Mouse (Mus musculus): ENCODE measurements around the gene Hyal1. TPM values are rescaled to one million over a fixed set of nuclear protein-coding genes. Genes with fewer than 3 reads are reported as not detected.
A peak's percentile ranks its signal among the peaks of the same experiment; 100 is the strongest.

Gene Hyal1
- 6.4 and 8.3 TPM in 2 replicates for polyA plus RNA-seq (2015; fragmentation: Nextera tagmentation; extraction: Ambion mirVana)

GRCm38 (mm10) chr9:107576357-107577107 is at the start of gene Hyal1:
Gene Hyal1, plus strand, starts transcription at chr9:107576927.
- H3K4me3 ChIP-seq (ENCODE audit: low read length) = peak within 1 kb of the TSS; percentile 25
- 27% methylated on average over 16 of the region's 16 CpGs for WGBS
- H3K9ac ChIP-seq (ENCODE audit: low read depth, low read length) = peak within 1 kb of the TSS; percentile 50; the same call in 1 of the 2 replicates
- no peaks in the 10 kb centered on the region for H3K27me3 ChIP-seq (replicated peaks; ENCODE audit: control insufficient read depth, insufficient read depth, low read length)
- no peaks in the 10 kb centered on the region for H3K9me3 ChIP-seq (ENCODE audit: control insufficient read depth, low read length)
- peaks cover 27% of the 10 kb centered on the region for H3K4me1 ChIP-seq (ENCODE audit: control insufficient read depth, insufficient read depth, low read depth, low read length)
- peak within 1 kb of the TSS; percentile 49 for H3K4me2 ChIP-seq (ENCODE audit: low read length)
- H3K36me3 ChIP-seq (ENCODE audit: control insufficient read depth, insufficient read depth, low read length) = peaks cover 12% of the 10 kb centered on the region
- ATAC-seq = peak; percentile 56
- peak within 1 kb of the TSS; percentile 71 for H3K27ac ChIP-seq (ENCODE audit: low read depth, low read length)

GRCm38 (mm10) chr9:107533791-107534407 is 42.8 kb upstream of the Hyal1 start, which contains the start of gene Tmem115:
Gene Tmem115, plus strand, starts transcription at chr9:107533945.
- Histone ChIP-seq H3K9ac (ENCODE audit: low read depth, low read length) (peak within 1 kb of the TSS; percentile 90), H3K4me3 (ENCODE audit: low read length) (peak within 1 kb of the TSS; percentile 94), H3K9me3 (ENCODE audit: control insufficient read depth, low read length) (no peaks in the 10 kb centered on the region), H3K27ac (ENCODE audit: low read depth, low read length) (peak within 1 kb of the TSS; percentile 68; the same call in 1 of the 2 replicates), H3K27me3 (replicated peaks; ENCODE audit: control insufficient read depth, insufficient read depth, low read length) (no peaks in the 10 kb centered on the region), H3K36me3 (ENCODE audit: control insufficient read depth, insufficient read depth, low read length) (peaks cover 6% of the 10 kb centered on the region), H3K4me2 (ENCODE audit: low read length) (peak within 1 kb of the TSS; percentile 99), H3K4me1 (ENCODE audit: control insufficient read depth, insufficient read depth, low read depth, low read length) (peaks cover 28% of the 10 kb centered on the region)
- WGBS = under 1% methylated on average over 48 of the region's 48 CpGs
- peak; percentile 99 for ATAC-seq

GRCm38 (mm10) chr9:107534408-107535202 is 42.1 kb upstream of the Hyal1 start:
- Histone ChIP-seq H3K9ac (ENCODE audit: low read depth, low read length) (peak overlapping the region; percentile 90), H3K4me2 (ENCODE audit: low read length) (peak overlapping the region; percentile 99), H3K36me3 (ENCODE audit: control insufficient read depth, insufficient read depth, low read length) (peaks cover 12% of the 10 kb centered on the region), H3K9me3 (ENCODE audit: control insufficient read depth, low read length) (no peaks in the 10 kb centered on the region), H3K4me1 (ENCODE audit: control insufficient read depth, insufficient read depth, low read depth, low read length) (peaks cover 28% of the 10 kb centered on the region), H3K27me3 (replicated peaks; ENCODE audit: control insufficient read depth, insufficient read depth, low read length) (no peaks in the 10 kb centered on the region), H3K27ac (ENCODE audit: low read depth, low read length) (peak overlapping the region; percentile 68; the same call in 1 of the 2 replicates), H3K4me3 (ENCODE audit: low read length) (peak overlapping the region; percentile 94)
- no peak for ATAC-seq
- WGBS = under 1% methylated on average over 40 of the region's 40 CpGs

GRCm38 (mm10) chr9:107538231-107538630 is 38.5 kb upstream of the Hyal1 start:
- H3K4me1 ChIP-seq (ENCODE audit: control insufficient read depth, insufficient read depth, low read depth, low read length) = peaks cover 47% of the 10 kb centered on the region
- ATAC-seq = no peak
- WGBS = 87% methylated on average over 7 of the region's 7 CpGs

GRCm38 (mm10) chr9:107538711-107539110 is 38.0 kb upstream of the Hyal1 start:
- 95% methylated on average over 3 of the region's 3 CpGs for WGBS
- Histone ChIP-seq H3K36me3 (ENCODE audit: control insufficient read depth, insufficient read depth, low read length) (peaks cover 17% of the 10 kb centered on the region), H3K9ac (ENCODE audit: low read depth, low read length) (no peak overlapping the region), H3K9me3 (ENCODE audit: control insufficient read depth, low read length) (no peaks in the 10 kb centered on the region), H3K27ac (ENCODE audit: low read depth, low read length) (no peak overlapping the region), H3K27me3 (replicated peaks; ENCODE audit: control insufficient read depth, insufficient read depth, low read length) (no peaks in the 10 kb centered on the region), H3K4me1 (ENCODE audit: control insufficient read depth, insufficient read depth, low read depth, low read length) (peaks cover 47% of the 10 kb centered on the region), H3K4me2 (ENCODE audit: low read length) (no peak overlapping the region), H3K4me3 (ENCODE audit: low read length) (no peak overlapping the region)
- ATAC-seq = no peak

More at GRCm38 (mm10) chr9:107538231-107538630, 38.5 kb upstream of the Hyal1 start:
- Histone ChIP-seq H3K9ac (ENCODE audit: low read depth, low read length) (no peak overlapping the region), H3K36me3 (ENCODE audit: control insufficient read depth, insufficient read depth, low read length) (peaks cover 17% of the 10 kb centered on the region), H3K27ac (ENCODE audit: low read depth, low read length) (no peak overlapping the region), H3K4me2 (ENCODE audit: low read length) (no peak overlapping the region), H3K27me3 (replicated peaks; ENCODE audit: control insufficient read depth, insufficient read depth, low read length) (no peaks in the 10 kb centered on the region), H3K4me3 (ENCODE audit: low read length) (no peak overlapping the region), H3K9me3 (ENCODE audit: control insufficient read depth, low read length) (no peaks in the 10 kb centered on the region)

GRCm38 (mm10) chr9:107539940-107540339 is 36.8 kb upstream of the Hyal1 start:
- H3K36me3 ChIP-seq (ENCODE audit: control insufficient read depth, insufficient read depth, low read length) = peaks cover 25% of the 10 kb centered on the region
- H3K27me3 ChIP-seq (replicated peaks; ENCODE audit: control insufficient read depth, insufficient read depth, low read length) = no peaks in the 10 kb centered on the region
- H3K9ac ChIP-seq (ENCODE audit: low read depth, low read length) = no peak overlapping the region
- WGBS = 96% methylated on average over 8 of the region's 8 CpGs
- ATAC-seq = no peak
- no peak overlapping the region for H3K27ac ChIP-seq (ENCODE audit: low read depth, low read length)
- peaks cover 46% of the 10 kb centered on the region for H3K4me1 ChIP-seq (ENCODE audit: control insufficient read depth, insufficient read depth, low read depth, low read length)
- H3K4me2 ChIP-seq (ENCODE audit: low read length) = no peak overlapping the region
- H3K9me3 ChIP-seq (ENCODE audit: control insufficient read depth, low read length) = no peaks in the 10 kb centered on the region
- no peak overlapping the region for H3K4me3 ChIP-seq (ENCODE audit: low read length)

- Histone ChIP-seq H3K9me3 (ENCODE audit: control insufficient read depth, low read length) (no peaks in the 10 kb centered on the region), H3K9ac (ENCODE audit: low read depth, low read length) (no peak overlapping the region), H3K27ac (ENCODE audit: low read depth, low read length) (no peak overlapping the region), H3K4me3 (ENCODE audit: low read length) (no peak overlapping the region), H3K36me3 (ENCODE audit: control insufficient read depth, insufficient read depth, low read length) (peaks cover 28% of the 10 kb centered on the region), H3K4me1 (ENCODE audit: control insufficient read depth, insufficient read depth, low read depth, low read length) (peaks cover 44% of the 10 kb centered on the region), H3K4me2 (ENCODE audit: low read length) (peak overlapping the region; percentile 94), H3K27me3 (replicated peaks; ENCODE audit: control insufficient read depth, insufficient read depth, low read length) (no peaks in the 10 kb centered on the region)
- no peak for ATAC-seq
- WGBS = 73% methylated on average over 4 of the region's 4 CpGs
Measured at GRCm38 (mm10) chr9:107540420-107540819, 36.3 kb upstream of the Hyal1 start.

- Histone ChIP-seq H3K27ac (ENCODE audit: low read depth, low read length) (no peak overlapping the region), H3K36me3 (ENCODE audit: control insufficient read depth, insufficient read depth, low read length) (peaks cover 28% of the 10 kb centered on the region), H3K27me3 (replicated peaks; ENCODE audit: control insufficient read depth, insufficient read depth, low read length) (no peaks in the 10 kb centered on the region), H3K4me3 (ENCODE audit: low read length) (peak overlapping the region; percentile 71), H3K9me3 (ENCODE audit: control insufficient read depth, low read length) (no peaks in the 10 kb centered on the region), H3K4me1 (ENCODE audit: control insufficient read depth, insufficient read depth, low read depth, low read length) (peaks cover 39% of the 10 kb centered on the region), H3K9ac (ENCODE audit: low read depth, low read length) (peak overlapping the region; percentile 69), H3K4me2 (ENCODE audit: low read length) (peak overlapping the region; percentile 94)
- no peak for ATAC-seq
- 28% methylated on average over 10 of the region's 10 CpGs for WGBS
Measured at GRCm38 (mm10) chr9:107541005-107541404, 35.7 kb upstream of the Hyal1 start.

All from hindbrain, embryonic 16.5 days (tissue).